Mouse (Mus musculus) left cerebral cortex, postnatal 25 days (tissue): Measurements from ENCODE around the gene Ncs1. TPM values are rescaled to one million over a fixed set of nuclear protein-coding genes. Genes with fewer than 3 reads are reported as not detected.

Source experiments
- DNase-seq, 2 experiments: peaks; one replicate each; pipeline ENCODE4 v3.0.0; 2022; ENCODE audit warnings: low spot score in 2 of 2, mixed read lengths in 1 of 2
- intact Hi-C: fragments of 180-260 bp; cut with DNase I; formaldehyde crosslinking; loops from one replicate; pipeline ENCODE4 v1.15.1; 2025
- total RNA-seq, 2 experiments: library from RNA; stranded (reverse); gene quantifications; 2 replicates each; pipeline ENCODE4 v1.2.3; 2021

Gene Ncs1
- total RNA-seq, 2 experiments from 2014 or later: 196 to 203 TPM

DNA sequence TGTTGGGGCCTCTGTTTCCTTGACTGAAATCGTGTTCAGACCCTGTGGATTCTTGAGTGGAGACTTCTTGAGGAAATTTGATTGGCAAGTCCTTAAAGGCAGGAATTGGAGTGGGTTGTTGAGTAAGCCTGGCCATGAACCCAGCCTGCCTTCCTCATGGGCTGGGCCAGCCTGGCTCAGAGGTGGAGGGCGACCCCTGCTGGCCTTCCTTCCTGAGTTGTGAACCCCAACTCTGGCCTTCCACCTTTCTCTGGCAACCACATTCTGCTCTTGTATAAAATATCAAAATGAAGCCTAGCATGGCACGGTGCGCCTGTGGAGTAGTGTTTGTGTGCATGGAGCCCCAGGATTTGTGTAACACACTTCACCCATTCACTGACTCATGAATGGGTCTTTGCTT is 60.1 kb downstream of the Ncs1 start:
- DNase-seq: no peak
- intact Hi-C loops: loop anchor here (5.0 kb wide), 1 partner anchor 77 kb away; no protein-coding TSS in a partner anchor

DNA sequence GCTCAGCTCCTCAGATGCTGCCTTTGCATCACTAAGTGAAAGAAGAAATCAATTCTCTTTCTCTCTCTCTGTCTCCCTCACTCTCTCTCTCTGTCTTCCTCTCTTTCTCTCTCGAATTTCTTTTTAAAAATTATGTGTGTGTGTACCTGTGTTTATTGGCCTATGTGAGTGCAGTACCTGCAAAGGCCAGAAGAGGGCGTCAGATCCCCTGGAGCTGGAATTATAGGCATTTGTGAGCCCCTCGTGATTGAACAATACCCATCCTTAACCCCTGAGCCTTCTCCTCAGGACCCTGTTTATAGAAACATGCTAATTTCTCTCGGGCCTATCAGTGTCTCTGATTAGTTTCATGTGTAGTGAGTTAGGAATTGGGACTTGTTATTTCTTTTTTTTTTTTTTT is 62.6 kb downstream of the Ncs1 start:
- no peak for DNase-seq
- intact Hi-C loops: loop anchor here (5.0 kb wide), 1 partner anchor 74 kb away; no protein-coding TSS in a partner anchor

DNA sequence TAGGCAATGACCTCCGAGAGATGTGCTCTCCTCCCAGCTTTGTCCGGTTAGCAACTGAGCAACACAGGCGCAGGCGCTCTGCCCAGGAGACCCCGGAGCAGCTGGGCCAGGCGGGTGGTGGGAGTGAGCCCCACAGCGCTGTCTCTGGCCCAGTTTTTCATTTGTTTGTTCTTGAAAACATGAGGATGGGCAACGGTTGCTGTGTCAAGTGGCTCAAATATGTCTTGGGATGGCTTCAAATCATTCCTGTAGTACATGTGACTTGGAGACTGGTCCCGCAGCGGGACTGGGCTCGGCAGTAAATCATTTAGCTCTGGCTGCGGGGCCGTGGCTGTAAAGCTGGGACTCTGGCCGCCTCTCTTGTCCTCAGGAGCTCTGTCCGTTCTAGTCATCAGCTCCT is 63.9 kb downstream of the Ncs1 start:
- DNase-seq: no peak
- intact Hi-C loops: loop anchor here (5.0 kb wide), 1 partner anchor 73 kb away; no protein-coding TSS in a partner anchor

DNA sequence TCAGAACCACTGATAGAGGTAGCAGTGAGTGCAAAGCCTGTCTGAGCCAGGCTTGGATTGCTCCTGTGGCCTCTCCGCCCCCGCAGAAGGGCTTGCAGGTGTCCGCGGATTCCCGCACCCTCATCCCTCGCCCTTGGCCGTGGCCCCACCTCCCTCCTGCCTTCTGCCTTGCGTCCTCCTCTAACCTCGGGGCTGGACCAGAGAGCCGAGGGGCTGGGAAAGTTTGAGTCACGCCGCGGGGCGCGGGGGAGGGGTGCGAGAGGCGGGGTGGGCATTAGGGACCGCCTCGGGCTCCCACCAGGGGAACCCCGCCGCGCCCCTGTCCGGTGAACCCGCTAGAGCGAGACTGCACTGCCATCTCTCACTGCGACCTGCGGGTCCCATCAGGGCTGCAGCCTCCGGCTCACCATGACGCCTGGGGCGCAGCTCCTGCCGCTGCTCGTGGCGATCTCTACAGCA is 68.4 kb downstream of the Ncs1 start, which contains the start of gene Hmcn2:
TSS of gene Hmcn2 (plus strand) at position 409 of the 459 bp plus-strand sequence.
- DNase-seq: no peak
- intact Hi-C loops: no loop called here

DNA sequence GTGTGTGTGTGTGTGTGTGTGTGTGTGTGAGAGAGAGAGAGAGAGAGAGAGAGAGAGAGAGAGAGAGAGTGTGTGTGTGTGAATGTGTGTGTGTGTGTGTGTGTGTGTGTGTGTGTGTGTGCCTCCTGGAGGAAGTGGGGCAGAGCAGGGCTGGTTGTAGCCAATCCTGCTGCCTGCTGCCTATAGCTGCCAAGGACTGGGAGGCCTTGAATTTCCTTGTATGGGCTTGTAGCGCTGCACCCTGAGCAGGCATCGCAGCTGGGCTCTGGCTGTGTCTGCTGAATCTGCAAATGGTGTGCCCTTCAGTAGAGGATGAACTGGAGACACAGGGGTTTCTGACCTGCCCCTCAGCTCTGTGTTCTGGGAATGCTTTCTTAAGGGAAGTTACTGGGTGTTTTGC is 72.5 kb downstream of the Ncs1 start:
- intact Hi-C loops: no loop called here
- no peak for DNase-seq

DNA sequence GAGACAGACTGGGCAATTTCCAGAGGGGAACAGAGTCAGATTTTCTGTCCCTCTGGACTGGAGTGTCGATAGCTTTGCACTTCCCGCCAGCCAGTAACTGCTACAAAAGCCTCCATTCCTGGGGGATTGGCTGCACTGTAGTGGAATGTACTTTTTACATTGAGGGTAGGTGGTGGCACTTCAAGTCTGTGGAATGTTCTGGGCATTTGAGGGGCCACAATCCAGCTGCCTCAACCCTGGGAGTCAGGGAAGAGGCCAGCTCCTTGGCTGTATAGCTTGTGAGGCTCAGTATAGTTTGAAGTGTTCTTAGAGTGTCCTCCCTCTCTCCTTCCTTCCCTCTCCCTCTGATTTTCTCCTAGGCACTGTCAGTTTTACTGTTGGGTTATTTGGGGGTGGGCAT is 73.6 kb downstream of the Ncs1 start:
- intact Hi-C loops: no loop called here
- no peak for DNase-seq

DNA sequence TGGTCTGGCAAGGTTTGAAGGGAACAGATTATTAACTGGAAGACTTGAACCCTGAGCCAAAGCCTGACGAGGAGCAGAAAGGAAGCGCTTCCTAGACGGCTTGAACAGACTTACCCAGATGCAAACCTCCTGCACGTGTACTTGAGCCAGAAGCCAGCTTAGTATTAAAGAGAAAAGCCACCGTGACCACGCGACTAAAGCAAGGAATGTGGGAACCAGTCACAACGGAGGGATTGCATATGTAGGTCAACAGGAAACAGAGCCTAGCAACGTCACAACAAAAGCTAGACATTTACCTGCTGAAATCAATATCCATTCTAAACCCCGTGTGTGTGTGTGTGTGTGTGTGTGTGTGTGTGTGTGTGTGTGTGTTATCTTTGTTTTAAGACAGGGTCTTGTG is 81.6 kb downstream of the Ncs1 start:
- intact Hi-C loops: no loop called here

DNA sequence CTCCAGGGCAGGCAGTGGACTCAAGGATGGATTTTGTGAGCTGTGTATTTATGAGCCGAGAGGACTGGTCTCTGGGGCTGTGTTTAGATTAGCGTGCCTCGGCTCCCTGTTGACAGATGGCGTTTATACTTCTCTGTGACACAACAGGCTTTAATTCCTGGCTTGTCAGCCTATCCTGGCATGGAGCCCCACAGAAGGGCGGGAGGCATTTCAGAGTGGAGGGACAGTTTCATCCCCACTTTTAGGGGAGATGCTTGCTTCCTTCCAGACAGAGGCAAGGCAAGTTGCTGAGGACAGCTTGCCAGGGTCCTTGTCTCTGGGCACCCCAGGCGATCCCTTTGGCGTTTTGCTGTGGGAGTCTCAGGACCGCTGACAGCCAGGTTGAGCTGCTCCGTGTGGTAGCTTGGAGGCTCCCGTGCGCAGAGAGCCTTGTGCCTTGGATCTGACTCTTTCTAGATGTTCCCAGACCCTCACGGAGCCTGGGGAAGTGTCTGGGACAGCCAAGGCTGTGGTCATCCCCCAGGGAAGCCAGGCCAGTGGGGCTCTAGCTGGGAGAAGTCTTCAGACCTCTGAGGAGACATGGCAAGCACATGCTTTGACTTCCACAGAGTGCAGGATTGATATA is 92.2 kb downstream of the Ncs1 start:
- DNase-seq: no peak
- intact Hi-C loops: loop anchor here (10.0 kb wide), 1 partner anchor 607 kb away; no protein-coding TSS in a partner anchor

More for the DNA sequence above, 81.6 kb downstream of the Ncs1 start:
- DNase-seq: no peak

DNA sequence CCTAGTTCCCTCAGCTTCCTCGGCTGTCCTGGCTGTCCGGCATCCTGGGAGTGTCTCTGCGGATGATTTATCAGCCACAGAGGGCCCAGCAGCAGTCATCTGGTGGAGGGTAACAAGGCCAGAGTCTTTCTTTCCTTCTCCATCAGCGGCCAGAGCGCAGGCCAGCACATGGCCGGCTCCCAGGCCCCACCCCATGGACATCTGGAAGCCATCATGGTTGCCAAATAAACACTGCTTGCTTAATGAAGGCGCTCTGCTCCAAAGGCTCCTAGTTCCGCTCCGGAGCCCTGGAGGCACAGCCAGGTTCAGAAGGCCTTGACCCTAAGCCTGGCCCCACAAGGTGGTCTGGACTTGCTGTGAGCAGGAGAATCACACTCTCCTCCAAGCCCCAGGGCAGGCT is 94.2 kb downstream of the Ncs1 start:
- DNase-seq: no peak
- intact Hi-C loops: loop anchor here (10.0 kb wide), 2 partner anchors 195 to 605 kb away; no protein-coding TSS in a partner anchor

DNA sequence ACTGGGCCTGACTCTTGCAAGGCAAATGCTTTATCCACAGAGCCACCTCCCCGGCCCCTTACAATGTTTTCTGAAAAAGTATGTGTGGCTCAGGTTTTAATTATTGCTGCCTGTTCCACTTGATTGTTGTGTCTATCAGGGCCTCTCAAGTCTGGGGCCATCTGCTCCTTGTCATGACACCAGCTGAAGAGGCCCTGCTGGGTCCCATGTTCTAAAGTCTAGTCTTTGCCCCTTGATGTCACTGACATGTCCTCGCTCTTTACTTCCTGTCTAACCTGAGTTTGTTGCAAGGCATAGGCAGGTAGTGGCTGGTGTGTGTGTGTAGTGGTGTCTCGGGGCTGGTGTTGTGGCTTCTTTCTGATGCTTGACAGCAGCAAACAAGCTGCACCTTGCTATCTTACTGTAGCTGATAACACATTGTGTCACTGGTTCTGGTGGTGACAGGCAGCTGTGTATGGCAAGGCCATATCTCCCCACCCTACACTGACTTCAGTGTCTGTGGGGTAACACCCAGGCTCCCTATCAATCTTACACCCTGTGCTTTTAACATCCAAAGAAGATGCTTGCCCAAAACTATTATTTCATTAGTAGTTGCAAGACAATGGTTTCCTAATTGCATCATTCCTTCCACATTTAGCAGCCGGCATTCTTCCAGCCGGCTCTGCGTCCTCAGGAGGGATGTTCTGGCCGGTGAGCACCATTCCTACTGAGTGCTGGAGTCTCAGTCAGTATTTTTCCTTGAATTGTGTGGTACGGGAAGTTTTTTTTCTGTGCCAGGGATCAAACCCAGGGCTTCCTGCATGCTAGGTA is 96.3 kb downstream of the Ncs1 start:
- no peak for DNase-seq
- intact Hi-C loops: loop anchor here (10.0 kb wide), 1 partner anchor 193 kb away; no protein-coding TSS in a partner anchor

Other genes with a start within 250 kb of the Ncs1 start
- 10 to 100 TPM; 84.0 to 87.3 TPM for gene Fnbp1, start 103.8 kb upstream of the Ncs1 start, total RNA-seq
- gene Gpr107, start 93.5 kb upstream of the Ncs1 start, total RNA-seq: 10 to 100 TPM; 45.0 to 52.4 TPM
- gene Hmcn2, start 68.6 kb downstream of the Ncs1 start, total RNA-seq: under 1 TPM; 0.21 to 0.32 TPM
- gene Ass1, start 224.4 kb downstream of the Ncs1 start, total RNA-seq: 10 to 100 TPM; 16.1 to 16.8 TPM